Mouse (Mus musculus): Measurements from ENCODE around the gene Txlnb.
"Not testable (repeated sequence)": the region's sequence is repeated elsewhere in the genome, so short reads cannot be mapped to it uniquely, and the experiment has no call there.

- TF ChIP-seq GATA1, TAL1 (IDR thresholded peaks at IDR 0.05; ENCODE audit: low read length): not testable (repeated sequence)
These were observed 24.4 kb downstream of the Txlnb start for GRCm38 (mm10) chr10:17820422-17820821.

Measured in erythroblast, embryonic 14.5 days (primary cell).